In genomic region chr14:123081016-123081714, GRCm38 (mm10) we compare ENCODE assay signal across 12 mouse cellular contexts.
"Had no signal": no experiment of that assay in that cellular context is flagged by ENCODE, and none has a peak within 500 bp of the region (broad histone marks: within the 10 kb centered on the region; RNA-seq: fewer than 3 reads in every experiment).

No protein-coding gene starts in this region.

- H3K9me3 ChIP-seq: kidney, embryonic 15.5 days; limb, embryonic 10.5 days; midbrain, embryonic 10.5 days; midbrain, embryonic 15.5 days had no signal

- H3K4me1 ChIP-seq: midbrain, embryonic 10.5 days; midbrain, embryonic 15.5 days had no signal

- ATAC-seq: lung, postnatal 0 days; midbrain, embryonic 15.5 days had no signal

- H3K4me2 ChIP-seq: kidney, embryonic 15.5 days; midbrain, embryonic 15.5 days had no signal

- H3K9ac ChIP-seq: kidney, embryonic 15.5 days; midbrain, embryonic 15.5 days had no signal

- H3K4me3 ChIP-seq: kidney, embryonic 15.5 days; left cerebral cortex, adult 2 months; limb, embryonic 10.5 days; midbrain, embryonic 10.5 days; midbrain, embryonic 15.5 days had no signal

- H3K27me3 ChIP-seq: kidney, embryonic 15.5 days; midbrain, embryonic 15.5 days had no signal

- H3K36me3 ChIP-seq: kidney, embryonic 15.5 days; limb, embryonic 10.5 days; midbrain, embryonic 10.5 days; midbrain, embryonic 15.5 days had no signal

- DNase-seq: kidney, adult 2 months; kidney, postnatal 14 days; lung, adult 2 months; lung, postnatal 4 days; thymus, adult 18-20 months; thymus, postnatal 14 days had no signal

- H3K27ac ChIP-seq: kidney, embryonic 15.5 days; left cerebral cortex, adult 2 months; limb, embryonic 10.5 days; midbrain, embryonic 10.5 days; midbrain, embryonic 15.5 days had no signal
